Mouse (Mus musculus) myocyte (in vitro differentiated cells): Measurements from ENCODE around the gene Tsc1. TPM values are rescaled to one million over a fixed set of nuclear protein-coding genes. Genes with fewer than 3 reads are reported as not detected.
A peak's percentile ranks its signal among the peaks of the same experiment; 100 is the strongest.

Experiments
- H3K27me3 ChIP-seq: one replicate; pipeline ENCODE4 v1.6.1; 2011; ENCODE audit not compliant: control insufficient read depth, insufficient read depth, insufficient read length
- H3K36me3 ChIP-seq: one replicate; pipeline ENCODE4 v1.6.1; 2011; ENCODE audit not compliant: control insufficient read depth, insufficient read depth
- H3K4me2 ChIP-seq: one replicate; pipeline ENCODE4 v1.6.1; 2011; ENCODE audit warnings: low read depth, control low read depth
- H3K4me3 ChIP-seq: one replicate; pipeline ENCODE4 v1.5.1; 2011; ENCODE audit warnings: mild to moderate bottlenecking, control low read depth, moderate library complexity
- H3K79me2 ChIP-seq: one replicate; pipeline ENCODE4 v1.6.1; 2011; ENCODE audit not compliant: control insufficient read depth, insufficient read depth
- H3ac ChIP-seq: one replicate; pipeline ENCODE4 v1.6.1; 2011; ENCODE audit not compliant: control insufficient read depth, insufficient read length
- CEBPB ChIP-seq: IDR thresholded peaks from 2 replicates; pipeline ENCODE4 v1.6.1; 2011; ENCODE audit warnings: mild to moderate bottlenecking, moderate library complexity; ENCODE audit not compliant: poor library complexity, insufficient read depth, severe bottlenecking
- E2F4 ChIP-seq: IDR thresholded peaks from one replicate; pipeline ENCODE4 v1.6.1; 2011; ENCODE audit warnings: mild to moderate bottlenecking, control low read depth, moderate library complexity; ENCODE audit not compliant: insufficient read depth
- MAX ChIP-seq: IDR thresholded peaks from one replicate; pipeline ENCODE4 v1.6.1; 2011; ENCODE audit warnings: low read depth, mild to moderate bottlenecking, control low read depth
- MYOD1 ChIP-seq, 3 experiments: IDR thresholded peaks; one replicate each; pipeline ENCODE4 v1.6.1; 2011; ENCODE audit warnings: control low read depth in 2 of 3, low read depth in 2 of 3, mild to moderate bottlenecking in 2 of 3, moderate library complexity in 1 of 3; ENCODE audit not compliant: insufficient read length in 2 of 3, control insufficient read depth in 1 of 3
- MYOG ChIP-seq, 3 experiments: IDR thresholded peaks; one replicate each; pipeline ENCODE4 v1.6.1; 2011; ENCODE audit warnings: control low read depth in 2 of 3, low read depth in 2 of 3, mild to moderate bottlenecking in 2 of 3; ENCODE audit not compliant: insufficient read length in 2 of 3, control insufficient read depth in 1 of 3, insufficient read depth in 1 of 3
- POLR2A ChIP-seq: IDR thresholded peaks from one replicate; pipeline ENCODE4 v1.6.1; 2011; ENCODE audit warnings: low read depth, mild to moderate bottlenecking, control low read depth, moderate library complexity; ENCODE audit not compliant: insufficient read length
- POLR2AphosphoS2 ChIP-seq: IDR thresholded peaks from one replicate; pipeline ENCODE4 v1.6.1; 2011; ENCODE audit warnings: low read depth, control low read depth; ENCODE audit not compliant: insufficient read length
- REST ChIP-seq: IDR thresholded peaks from one replicate; pipeline ENCODE4 v1.6.1; 2011; ENCODE audit warnings: mild to moderate bottlenecking, control low read depth, moderate library complexity; ENCODE audit not compliant: insufficient read depth, insufficient read length
- SRF ChIP-seq: IDR thresholded peaks from one replicate; pipeline ENCODE4 v1.6.1; 2011; ENCODE audit warnings: low read depth; ENCODE audit not compliant: control insufficient read depth, insufficient read length
- TCF12 ChIP-seq: IDR thresholded peaks from one replicate; pipeline ENCODE4 v1.6.1; 2011; ENCODE audit warnings: mild to moderate bottlenecking, control low read depth; ENCODE audit not compliant: poor library complexity, insufficient read depth, severe bottlenecking
- TCF3 ChIP-seq: IDR thresholded peaks from one replicate; pipeline ENCODE4 v1.6.1; 2011; ENCODE audit warnings: low read depth, control low read depth; ENCODE audit not compliant: insufficient read length
- USF1 ChIP-seq: IDR thresholded peaks from one replicate; pipeline ENCODE4 v1.6.1; 2011; ENCODE audit warnings: low read depth, mild to moderate bottlenecking, control low read depth, moderate library complexity
- polyA plus RNA-seq: library from polyadenylated mRNA; unstranded; fragments of >200 nt; fragmentation: generic; extraction: Trizol; gene quantifications from one replicate; pipeline ENCODE4 v1.2.1, GENCODE M21; 2012; ENCODE audit warnings: missing spikeins

Gene Tsc1
- polyA plus RNA-seq, 1 experiment = 7.6 TPM

DNA sequence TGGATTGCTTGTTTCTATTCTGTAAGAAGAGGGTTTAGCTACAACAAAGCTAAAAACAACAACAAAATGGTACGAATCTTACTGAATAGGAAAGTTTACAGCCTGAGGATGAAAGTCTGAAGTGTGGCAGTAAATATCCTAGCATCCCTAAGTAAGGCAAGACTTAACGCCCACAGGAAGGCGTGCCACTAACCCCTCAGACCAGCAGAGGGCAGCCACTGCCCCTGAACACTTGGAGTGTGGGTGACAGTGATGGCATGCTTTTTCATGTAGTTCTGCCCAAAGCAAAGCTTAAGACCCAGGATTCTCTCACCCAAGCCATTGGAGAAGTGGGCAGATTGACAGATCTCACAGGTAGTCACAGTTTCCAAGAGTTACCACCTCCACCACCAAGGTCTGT is 47.4 kb downstream of the Tsc1 start:
- Histone ChIP-seq H3K27me3 (no peaks in the 10 kb centered on the region), H3ac (no peak overlapping the region), H3K36me3 (peaks cover 5% of the 10 kb centered on the region), H3K4me2 (no peak overlapping the region), H3K79me2 (no peaks in the 10 kb centered on the region), H3K4me3 (no peak overlapping the region)
- TF ChIP-seq MYOD1 (IDR thresholded peaks at IDR 0.05; ENCODE audit: control insufficient read depth in 1 of 3, insufficient read length in 2 of 3, low read depth in 2 of 3) (no peak), E2F4 (no peak), USF1 (no peak), MAX (no peak), REST (no peak), TCF12 (no peak), POLR2AphosphoS2 (no peak), SRF (no peak), MYOG (IDR thresholded peaks at IDR 0.05; ENCODE audit: control insufficient read depth in 1 of 3, insufficient read depth in 1 of 3, insufficient read length in 2 of 3, low read depth in 2 of 3) (no peak)

DNA sequence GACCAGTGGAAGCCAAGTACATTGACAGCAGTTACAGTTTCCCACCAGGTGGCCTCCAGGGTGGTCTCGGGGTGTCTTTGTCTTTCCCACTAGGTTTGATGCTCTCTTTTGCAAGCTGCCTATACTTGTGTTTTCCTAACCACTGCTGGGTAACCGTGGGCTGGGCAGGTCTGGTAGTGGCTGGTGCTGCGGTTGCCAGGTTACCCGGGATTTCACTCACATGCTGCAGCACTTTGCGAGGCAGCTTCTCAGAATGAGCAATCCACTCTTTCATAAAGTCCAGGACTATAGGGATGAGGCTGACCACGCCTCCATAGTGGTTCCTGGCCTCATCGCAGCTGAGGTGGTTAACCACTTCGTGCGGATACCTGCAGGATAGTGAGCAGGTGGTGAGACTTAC is 51.7 kb downstream of the Tsc1 start:
- no peaks in the 10 kb centered on the region for H3K36me3 ChIP-seq
- TF ChIP-seq POLR2AphosphoS2 (no peak), TCF12 (no peak), MYOG (IDR thresholded peaks at IDR 0.05; ENCODE audit: control insufficient read depth in 1 of 3, insufficient read depth in 1 of 3, insufficient read length in 2 of 3, low read depth in 2 of 3) (no peak), SRF (no peak), USF1 (no peak), TCF3 (no peak), E2F4 (no peak), POLR2A (no peak), CEBPB (no peak), MAX (no peak), MYOD1 (IDR thresholded peaks at IDR 0.05; ENCODE audit: control insufficient read depth in 1 of 3, insufficient read length in 2 of 3, low read depth in 2 of 3) (no peak), REST (no peak)
- no peaks in the 10 kb centered on the region for H3K79me2 ChIP-seq

GRCm38 (mm10) chr2:28698566-28698965 is 57.5 kb downstream of the Tsc1 start:
- no peaks in the 10 kb centered on the region for H3K36me3 ChIP-seq
- no peaks in the 10 kb centered on the region for H3K79me2 ChIP-seq
- H3K4me2 ChIP-seq = no peak overlapping the region
- no peak overlapping the region for H3ac ChIP-seq
- TF ChIP-seq POLR2A = no peak
- TF ChIP-seq MYOD1 (IDR thresholded peaks at IDR 0.05; ENCODE audit: control insufficient read depth in 1 of 3, insufficient read length in 2 of 3, low read depth in 2 of 3) = no peak
- no peak for TF ChIP-seq TCF12
- TF ChIP-seq SRF = no peak
- TF ChIP-seq REST = no peak
- no peak for TF ChIP-seq CEBPB
- TF ChIP-seq POLR2AphosphoS2 = no peak
- TF ChIP-seq MYOG (IDR thresholded peaks at IDR 0.05; ENCODE audit: control insufficient read depth in 1 of 3, insufficient read depth in 1 of 3, insufficient read length in 2 of 3, low read depth in 2 of 3) = no peak
- no peak for TF ChIP-seq E2F4
- peaks cover 15% of the 10 kb centered on the region for H3K27me3 ChIP-seq
- H3K4me3 ChIP-seq = no peak overlapping the region

More for the DNA sequence above, 51.7 kb downstream of the Tsc1 start:
- Histone ChIP-seq H3K4me2 (no peak overlapping the region), H3K4me3 (no peak overlapping the region), H3K27me3 (peaks cover 5% of the 10 kb centered on the region), H3ac (no peak overlapping the region)

- Histone ChIP-seq H3K36me3 (no peaks in the 10 kb centered on the region), H3K27me3 (peaks cover 24% of the 10 kb centered on the region), H3K4me2 (peak within 1 kb of the TSS; percentile 91), H3K79me2 (no peaks in the 10 kb centered on the region), H3K4me3 (peak within 1 kb of the TSS; percentile 52), H3ac (peak within 1 kb of the TSS; percentile 5)
- TF ChIP-seq REST (no peak), USF1 (peak; percentile 48)
Measured at GRCm38 (mm10) chr2:28699361-28700335, 58.6 kb downstream of the Tsc1 start, which contains the start of the genes Spaca9 and Ak8. TSS of gene Spaca9 (minus strand) at chr2:28699727. TSS of gene Ak8 (plus strand) at chr2:28700164.
